Mouse (Mus musculus) adrenal gland, postnatal 14 days (tissue): ENCODE results near the gene Pde3b. TPM values are rescaled to one million over a fixed set of nuclear protein-coding genes. Genes with fewer than 3 reads are reported as not detected.

Experiments used
- total RNA-seq: library from RNA; stranded (reverse); gene quantifications from 2 replicates; pipeline ENCODE4 v1.2.3, GENCODE M21; 2021

Gene Pde3b
- total RNA-seq, 1 experiment from 2014 or later: 55.5 TPM

Other genes starting within 250 kb of the Pde3b start
- gene Copb1, start 160.6 kb upstream of the Pde3b start, total RNA-seq: 117 and 120 TPM in 2 replicates
- gene Psma1, start 139.2 kb upstream of the Pde3b start, total RNA-seq: 163 and 166 TPM in 2 replicates
- 1.8 and 2.6 TPM in 2 replicates for gene Cyp2r1, start 147.7 kb downstream of the Pde3b start, total RNA-seq
- not detected in 2 replicates for gene Calca, start 221.1 kb downstream of the Pde3b start, total RNA-seq